Mouse (Mus musculus): ENCODE measurements around the gene Cd38.
A peak's percentile ranks its signal among the peaks of the same experiment; 100 is the strongest.

The Cd38 gene

DNA sequence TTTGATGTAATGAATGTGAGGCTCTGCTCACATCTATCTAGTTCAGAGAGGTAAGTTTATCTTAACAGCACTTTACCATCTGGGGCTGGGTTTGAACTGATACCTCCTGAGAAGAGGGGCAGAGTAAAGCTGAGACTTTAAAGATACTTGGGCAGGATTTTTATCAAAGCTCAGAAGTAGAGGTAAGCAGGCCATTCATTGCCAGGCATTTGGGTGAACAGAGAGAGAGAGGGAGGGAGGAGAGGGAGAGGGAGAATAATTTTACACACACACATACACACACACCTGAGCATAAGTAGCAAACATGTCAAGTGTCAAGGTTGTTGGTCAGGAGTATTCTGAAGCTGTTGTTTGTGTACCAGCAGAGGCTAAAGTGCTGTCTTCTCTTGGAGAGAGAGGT is at the start of gene Cd38:
Gene Cd38 (plus strand): TSS at position 301 of the 400 bp plus-strand sequence.
- DNase-seq (ENCODE audit: low spot score in 2 of 2): no peak

DNA sequence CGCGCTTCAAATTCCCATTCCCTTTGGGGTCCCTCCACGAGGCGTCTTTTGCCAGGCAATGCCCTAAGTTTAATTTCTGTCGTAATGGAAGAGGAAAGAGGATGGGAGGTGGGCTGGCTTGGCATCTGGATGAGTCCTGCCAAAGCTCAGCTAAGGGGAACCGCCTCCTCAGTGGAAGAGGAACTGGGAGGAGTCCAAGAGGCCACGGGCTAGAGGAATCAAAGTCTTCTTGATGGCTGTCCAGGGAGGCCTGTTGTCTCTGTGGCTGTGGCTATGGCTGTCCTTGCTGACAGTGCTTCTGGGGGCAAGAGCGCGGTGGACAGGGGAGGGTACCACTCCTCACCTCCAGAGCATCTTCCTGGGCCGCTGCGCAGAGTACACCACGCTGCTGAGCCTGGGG is 49.7 kb upstream of the Cd38 start, which contains the start of gene Bst1:
Gene Bst1 (plus strand): TSS at position 191 of the 400 bp plus-strand sequence.
- DNase-seq (ENCODE audit: low spot score in 2 of 2): no peak

DNA sequence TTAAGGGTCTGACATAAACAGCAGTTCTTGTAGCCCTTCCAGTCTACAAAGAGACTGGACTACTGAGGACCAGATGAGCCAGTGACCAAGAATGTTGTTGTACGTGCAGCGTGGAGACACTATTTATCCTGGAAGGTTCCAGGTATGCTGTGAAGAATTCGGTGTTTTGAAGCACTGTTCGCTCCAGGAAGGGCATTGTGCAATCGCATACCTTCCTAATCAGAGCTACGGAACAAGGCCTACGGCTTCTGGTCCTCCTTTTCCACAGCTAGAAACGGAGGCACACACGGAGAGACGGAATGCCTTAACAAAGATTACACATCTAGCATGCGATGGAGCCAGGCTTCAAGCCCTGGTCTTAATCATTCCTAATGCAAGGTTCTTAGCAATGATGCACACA is 47.6 kb upstream of the Cd38 start:
- no peak for DNase-seq (ENCODE audit: low spot score in 2 of 2)

DNA sequence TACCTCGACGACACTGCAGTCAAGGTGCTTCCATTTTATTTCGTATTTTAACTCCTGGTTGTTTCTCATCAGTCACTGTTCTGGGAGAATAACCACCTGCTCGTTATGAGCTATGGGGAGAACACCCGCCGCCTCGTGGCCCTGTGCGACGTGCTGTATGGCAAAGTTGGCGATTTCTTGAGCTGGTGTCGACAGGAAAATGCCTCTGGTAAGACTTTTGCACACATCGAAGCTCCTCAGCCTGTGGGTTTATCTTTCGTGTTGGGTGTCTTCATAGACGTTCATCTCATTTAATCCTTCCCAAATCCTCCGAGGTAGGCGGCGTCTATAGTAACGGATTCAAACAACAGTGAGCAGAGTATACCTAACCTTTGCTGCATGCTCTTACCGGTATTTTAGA is 46.8 kb upstream of the Cd38 start, which contains the start of gene Fbxl5:
Gene Fbxl5 (minus strand): TSS at position 101 of the 400 bp plus-strand sequence.
- DNase-seq (ENCODE audit: low spot score in 2 of 2): no peak

DNA sequence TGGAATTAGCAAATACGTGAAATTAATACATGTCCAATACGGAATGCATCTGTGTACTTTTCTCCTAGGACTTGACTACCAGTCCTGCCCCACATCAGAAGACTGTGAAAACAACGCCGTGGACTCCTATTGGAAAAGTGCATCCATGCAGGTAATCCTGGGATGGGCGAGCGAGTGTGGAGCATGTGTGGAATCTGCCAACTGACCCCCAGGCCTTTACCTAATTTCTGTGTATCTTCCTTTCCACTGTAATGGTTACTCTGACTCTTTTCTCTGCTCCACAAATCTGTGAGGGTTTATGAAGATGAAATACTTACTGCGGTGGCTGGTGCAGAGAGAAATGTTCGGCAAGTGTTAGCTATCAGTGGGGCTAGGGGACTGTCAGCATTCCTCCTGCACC is 46.2 kb upstream of the Cd38 start:
- no peak for DNase-seq (ENCODE audit: low spot score in 2 of 2)

DNA sequence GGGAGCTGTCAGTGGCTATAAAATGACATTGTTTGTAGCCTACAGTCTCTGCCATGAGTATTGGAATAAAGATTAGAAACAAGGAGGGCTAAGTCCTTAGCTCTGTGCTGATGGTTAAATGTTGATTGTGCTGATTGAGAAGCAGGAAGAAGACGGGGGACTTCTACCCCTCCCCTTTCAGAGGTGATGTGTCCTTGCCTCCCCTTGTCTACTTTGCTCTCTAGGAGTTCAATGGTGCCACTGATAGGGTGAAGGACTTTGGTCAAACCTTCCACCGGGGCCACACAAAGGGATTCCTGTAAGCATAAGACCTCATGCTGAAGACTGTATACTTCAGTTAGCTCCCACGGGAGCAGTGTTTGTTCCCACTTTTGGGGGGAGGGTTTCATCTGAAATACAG is 45.5 kb upstream of the Cd38 start:
- no peak for DNase-seq (ENCODE audit: low spot score in 2 of 2)

DNA sequence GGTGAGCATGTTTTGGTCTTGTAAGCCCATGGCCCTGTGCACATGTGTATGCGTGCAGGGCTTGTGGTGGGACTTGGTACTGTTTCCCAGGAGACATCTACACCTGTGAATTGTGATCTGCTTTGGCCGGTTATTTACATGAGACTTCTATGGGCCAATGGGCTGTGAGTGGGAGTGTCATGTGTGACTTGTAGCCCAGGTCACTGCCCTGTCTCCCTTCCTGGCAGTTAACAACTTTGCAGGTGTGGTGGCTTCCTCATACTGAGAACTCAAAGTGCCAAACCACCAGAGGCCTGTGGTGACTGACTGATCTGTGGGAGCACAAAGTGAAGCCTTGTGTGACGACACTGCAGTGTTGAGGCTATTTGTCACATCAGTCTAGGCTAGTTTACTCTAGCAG is 43.8 kb upstream of the Cd38 start:
- DNase-seq (ENCODE audit: low spot score in 2 of 2): no peak

DNA sequence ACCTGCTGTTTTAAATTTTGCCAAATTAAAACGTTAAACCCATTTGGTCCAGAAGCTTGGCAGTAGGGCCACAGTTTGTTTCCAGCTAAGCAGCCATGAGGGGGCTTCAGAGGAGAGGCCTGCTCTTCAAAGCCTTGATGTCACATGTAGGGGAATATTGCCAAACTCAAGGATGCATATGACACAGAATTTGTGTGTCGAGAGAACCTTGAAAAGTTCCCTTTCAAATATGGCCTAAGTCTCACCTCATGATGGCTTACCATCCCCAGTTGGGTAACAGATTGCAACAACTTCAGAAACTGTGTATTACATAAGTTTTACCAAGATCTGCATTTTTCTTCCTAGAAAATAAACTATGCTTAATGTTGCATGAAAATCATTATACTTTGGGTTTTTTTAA is 41.5 kb upstream of the Cd38 start:
- DNase-seq (ENCODE audit: low spot score in 2 of 2): no peak

DNA sequence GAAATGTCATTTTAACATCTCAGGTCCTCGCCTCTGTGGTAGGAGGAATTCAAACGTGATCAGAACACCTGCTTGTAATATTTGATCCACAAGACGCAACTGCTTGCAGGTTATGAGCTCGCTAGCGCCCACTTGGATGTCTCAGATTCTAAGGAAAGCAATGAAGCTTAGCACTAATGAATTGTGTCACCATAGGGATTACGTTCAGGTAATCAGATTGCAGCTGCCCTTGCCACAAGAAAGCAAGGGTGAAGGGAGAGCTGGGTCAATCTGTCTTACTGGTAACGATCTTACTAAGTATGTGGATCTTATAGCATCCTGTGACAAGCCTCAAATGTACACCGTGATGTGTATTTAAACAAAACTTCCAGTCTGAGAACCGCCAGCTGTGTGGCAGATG is 41.0 kb upstream of the Cd38 start:
- no peak for DNase-seq (ENCODE audit: low spot score in 2 of 2)

DNA sequence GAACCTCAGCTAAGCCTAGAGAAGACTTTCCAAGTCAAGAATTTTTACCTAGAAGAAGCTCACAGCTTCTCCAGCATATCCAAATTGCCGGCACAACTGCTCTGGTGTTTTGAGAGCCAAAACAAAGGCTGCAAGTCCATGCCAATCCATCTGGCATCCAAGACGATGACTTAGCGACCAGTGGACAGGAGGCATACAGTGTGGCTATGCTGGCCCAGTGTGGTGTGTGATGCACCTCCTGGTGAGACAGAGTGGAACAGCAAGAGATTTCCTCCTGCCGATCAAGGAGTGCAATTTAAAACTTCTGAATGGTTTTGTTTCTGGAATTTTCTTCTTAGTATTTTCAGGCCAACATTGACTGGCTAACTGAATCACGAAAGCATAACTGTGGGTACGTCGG is 31.8 kb upstream of the Cd38 start:
- no peak for DNase-seq (ENCODE audit: low spot score in 2 of 2)

DNA sequence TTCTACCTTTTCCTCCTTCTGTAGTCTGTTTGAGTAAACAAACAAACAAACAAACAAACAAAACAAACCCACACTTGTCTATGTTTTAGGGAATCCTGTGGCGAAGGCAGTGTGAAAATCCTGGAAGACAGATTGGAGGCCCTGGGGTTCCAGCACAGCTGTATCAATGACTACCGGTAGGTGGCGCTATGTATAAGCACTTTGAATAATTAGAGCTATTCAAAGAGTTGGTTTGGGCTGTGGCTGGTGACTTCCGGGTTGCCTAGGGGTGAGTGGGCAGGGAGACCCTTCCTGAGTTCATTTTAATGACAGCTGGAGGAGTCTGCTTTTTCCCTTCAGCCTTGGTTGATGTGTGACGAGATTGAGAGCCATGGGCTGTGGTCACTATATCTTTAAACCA is 31.0 kb upstream of the Cd38 start:
- DNase-seq (ENCODE audit: low spot score in 2 of 2): peak in 1 of 2 experiments; percentile 20

DNA sequence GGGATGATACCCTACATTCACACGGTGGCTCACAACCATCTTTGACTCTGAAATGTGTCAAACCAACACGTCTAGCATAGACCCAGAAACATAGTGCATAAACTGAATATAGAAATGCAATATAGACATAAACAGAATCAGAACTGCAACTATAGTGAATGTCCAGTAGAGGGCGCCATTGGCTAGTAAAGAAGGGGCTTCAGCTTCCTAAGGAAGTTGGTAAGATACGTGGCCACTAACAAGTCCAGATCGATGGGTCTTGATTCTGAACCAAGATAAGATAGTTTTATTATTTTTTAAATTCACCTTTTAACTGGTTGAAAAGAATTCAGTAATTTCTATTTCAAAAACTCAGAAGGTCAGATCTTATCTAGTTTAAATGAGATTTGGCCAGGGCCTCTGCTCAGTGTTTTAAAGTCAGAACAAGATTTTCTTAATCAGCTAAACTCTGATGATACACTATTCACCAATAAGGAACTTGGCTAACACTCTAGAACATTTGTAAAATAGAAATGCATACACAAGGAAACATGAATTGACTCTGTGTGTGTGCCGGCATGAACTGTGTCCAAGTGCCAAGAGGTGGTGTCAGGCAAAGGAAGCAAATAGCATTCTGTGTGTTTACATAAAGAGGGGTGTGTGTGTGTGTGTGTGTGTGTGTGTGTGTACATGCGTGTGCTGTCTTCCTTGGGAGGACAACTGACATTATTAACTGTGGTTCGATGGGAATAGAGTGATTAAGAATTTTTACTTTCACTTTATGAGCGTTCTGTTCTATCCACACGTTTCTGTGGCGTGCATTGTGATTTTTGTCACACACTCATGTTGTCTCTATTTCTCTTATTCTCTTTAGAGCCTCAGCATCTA is 27.0 kb upstream of the Cd38 start:
- peak in 1 of 2 experiments; percentile 31 for DNase-seq (ENCODE audit: low spot score in 2 of 2)

DNA sequence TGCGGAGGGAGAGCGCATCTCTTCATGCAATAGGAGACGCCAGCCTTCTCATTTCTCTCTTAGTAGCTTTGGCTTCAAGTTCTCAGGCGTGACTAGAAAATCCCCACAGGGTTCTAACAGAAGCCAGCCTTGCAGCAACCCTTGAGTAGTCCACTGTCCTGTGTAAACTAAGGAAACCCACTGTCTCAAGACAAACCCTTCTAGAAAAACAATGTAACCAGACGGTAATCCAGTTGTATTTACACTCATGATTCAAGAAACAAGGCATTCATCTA is 26.4 kb upstream of the Cd38 start:
- no peak for DNase-seq (ENCODE audit: low spot score in 2 of 2)

DNA sequence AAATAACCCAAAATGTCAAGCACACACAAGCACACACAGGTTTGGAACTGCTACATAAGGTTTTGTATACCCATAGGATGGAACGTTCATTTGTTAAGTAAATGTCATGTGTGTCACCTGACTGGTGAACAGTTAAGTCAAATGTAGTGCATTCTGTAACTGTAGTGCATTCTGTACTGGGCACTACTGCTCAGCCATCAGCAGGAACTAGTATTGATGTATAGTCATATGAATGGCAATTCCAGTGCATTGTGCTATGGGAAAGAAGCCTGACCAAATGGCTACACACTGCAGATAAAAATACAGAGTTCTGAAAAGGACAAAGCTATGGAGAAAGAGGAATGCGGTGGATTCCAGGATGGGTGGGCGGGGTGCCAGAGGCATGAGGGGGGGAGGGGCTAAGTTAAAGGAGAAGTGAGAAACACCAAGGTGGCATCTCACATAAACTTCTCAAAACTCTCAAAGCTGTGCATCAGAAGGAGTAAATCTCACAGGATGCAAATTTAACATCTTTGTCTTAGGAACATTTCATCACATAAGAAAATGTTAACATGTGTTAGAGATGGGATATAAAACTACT is 25.7 kb upstream of the Cd38 start:
- no peak for DNase-seq (ENCODE audit: low spot score in 2 of 2)

DNA sequence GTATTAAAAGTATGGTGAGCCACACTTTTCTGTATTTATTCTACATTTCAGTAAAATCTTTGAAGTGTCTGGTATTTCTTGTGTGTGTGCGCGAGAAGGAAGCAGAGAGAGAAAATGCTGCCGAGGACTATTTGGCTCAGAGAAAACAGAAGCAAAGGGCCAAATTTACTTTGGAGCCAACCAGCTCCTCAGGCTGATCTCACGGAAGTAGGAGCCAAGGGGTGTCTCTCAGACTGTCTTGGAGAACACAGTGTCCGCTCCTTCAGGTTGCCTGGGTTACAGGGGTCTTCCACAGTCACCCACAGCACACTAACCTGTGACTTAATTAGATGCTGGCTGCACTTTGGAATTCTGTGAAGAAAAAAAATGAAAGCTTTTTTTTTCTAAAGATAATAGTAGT is 23.3 kb upstream of the Cd38 start:
- no peak for DNase-seq (ENCODE audit: low spot score in 2 of 2)

DNA sequence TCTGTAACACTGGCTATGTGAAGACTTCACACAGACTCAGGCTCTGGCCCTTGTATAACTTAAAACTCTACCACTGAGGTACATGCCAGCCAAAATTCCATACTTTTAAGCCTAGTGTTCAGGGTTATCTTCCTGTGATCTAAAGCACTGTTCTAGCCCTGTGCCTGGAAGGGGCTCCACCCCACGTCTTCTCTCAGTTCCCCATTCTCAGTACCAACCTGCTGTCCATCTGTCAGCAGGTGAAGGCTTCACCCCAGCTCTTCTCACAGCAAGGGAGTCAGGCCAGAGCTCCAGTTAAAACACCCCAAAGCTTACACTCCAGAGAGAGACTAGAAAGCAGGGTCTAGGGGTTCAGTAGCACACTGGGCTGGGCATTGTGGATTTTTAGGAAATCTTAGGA is 22.7 kb upstream of the Cd38 start:
- no peak for DNase-seq (ENCODE audit: low spot score in 2 of 2)

DNA sequence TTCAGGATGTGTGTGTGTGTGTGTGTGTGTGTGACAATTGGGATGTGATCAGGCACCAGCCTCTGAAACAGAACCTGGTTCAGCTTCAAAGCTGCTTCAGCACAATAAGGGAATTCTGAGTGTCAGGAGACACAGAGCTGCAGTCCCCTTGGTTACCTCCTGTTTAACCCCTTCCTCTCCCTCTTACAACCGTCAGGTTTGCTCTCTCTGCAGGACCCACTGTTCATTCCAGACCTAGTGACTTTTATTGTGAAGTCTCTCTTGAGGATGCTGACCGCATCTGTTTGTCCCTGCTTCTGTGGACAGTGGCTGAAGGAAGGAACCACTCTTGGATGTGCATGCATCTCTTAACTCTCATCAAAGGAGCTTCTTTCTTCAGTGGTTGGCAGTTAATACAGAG is 22.1 kb upstream of the Cd38 start:
- no peak for DNase-seq (ENCODE audit: low spot score in 2 of 2)

DNA sequence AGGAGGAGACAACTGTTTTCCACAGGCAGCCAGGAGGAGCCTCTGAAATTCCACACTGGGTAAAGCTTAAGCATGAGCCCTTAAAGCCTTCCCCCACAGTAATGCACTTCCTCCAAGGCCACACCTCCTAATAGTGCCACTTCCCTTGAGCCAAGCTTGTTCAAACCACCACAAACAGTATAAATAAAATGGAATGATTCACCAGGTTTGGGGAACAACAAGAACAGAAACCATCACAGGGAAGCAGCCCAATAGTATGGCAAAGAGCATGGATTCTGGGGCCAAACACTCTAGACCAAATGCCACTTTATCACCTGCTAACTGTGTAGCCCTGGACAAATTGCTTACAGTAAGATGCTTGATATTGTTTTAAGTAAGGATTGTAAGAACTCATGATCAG is 20.8 kb upstream of the Cd38 start:
- DNase-seq (ENCODE audit: low spot score in 2 of 2): no peak

DNA sequence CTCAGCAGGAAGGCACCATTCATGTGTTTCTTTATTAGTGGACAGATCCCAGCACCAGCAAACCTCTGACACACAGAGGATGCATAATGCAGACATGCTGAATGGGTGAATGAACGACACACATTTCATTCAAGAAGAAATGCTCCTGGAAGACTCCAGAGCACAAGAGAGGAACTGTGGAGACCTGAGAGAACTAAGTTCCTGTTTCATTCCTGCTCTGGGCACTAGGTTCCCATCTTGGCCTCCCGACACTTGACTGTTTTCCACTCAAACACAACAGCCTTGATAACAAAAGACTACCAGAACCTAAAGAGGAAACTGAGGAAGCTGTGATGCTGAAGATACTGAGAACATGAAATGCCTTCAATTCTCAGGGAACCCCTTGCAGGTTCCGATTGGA is 20.1 kb upstream of the Cd38 start:
- DNase-seq (ENCODE audit: low spot score in 2 of 2): no peak

DNA sequence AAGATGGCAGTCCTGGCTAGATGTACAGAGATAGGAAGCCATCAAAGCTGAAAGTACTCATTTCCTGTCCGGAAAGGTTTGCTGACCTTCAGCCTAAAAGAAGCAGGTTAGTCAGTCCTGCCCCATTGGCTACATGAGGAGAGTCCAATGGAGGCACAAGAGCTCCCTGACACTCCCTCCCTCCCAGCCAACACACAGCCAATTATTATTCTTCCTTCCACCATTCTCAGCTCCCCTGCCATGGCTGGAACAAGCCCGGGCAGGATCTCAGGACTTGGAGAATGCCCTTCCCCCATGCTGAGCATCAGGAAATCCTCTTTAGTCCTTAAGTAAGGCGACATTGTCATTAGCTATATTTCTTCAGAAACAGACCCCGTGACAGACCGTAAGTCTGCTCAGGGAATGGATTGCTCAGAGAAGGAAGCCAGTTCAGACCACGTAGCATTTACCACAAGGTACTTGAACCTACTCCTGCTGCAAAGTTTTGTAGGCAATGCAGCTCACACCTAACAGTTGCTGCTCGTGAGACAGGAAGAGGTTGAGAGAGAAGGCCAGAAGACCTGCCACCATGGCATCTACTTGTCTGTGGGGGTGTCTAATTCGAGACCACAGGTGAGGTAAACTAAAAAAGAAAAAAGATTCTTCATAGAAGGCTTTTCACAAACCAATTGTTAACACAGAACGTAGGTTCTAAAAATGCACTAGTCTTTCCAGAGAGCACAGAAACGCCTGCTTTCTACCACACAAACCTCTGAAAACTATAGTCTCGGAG is 15.1 kb upstream of the Cd38 start:
- DNase-seq (ENCODE audit: low spot score in 2 of 2): no peak

DNA sequence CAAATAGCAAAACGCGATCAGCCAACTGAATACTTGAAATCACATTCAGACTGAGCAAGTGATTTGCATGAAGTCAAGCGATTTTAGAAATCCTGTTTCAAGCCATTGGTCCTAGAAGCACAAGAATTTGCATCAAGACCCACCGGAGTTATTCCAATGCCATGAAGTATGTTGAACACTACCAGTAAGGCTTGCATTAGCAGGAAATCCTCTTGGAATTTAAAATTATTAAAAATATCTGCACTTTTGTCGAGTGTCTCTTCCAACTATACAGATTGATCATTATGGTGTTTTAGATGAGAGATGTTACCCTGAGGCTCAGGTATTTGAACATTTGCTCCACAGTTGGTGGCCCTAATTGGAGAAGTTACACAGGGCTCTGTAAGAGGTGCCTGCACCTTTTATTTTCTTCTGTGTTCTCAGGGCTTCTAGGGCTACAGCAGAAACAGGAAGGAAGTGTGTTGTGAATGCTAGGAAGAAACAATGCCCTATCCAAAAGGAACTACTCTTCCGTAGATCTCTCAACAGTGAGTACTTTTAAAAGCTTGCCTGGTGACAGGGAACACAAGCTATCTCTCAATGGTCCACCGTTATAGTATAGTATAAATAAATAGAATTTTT is 14.4 kb upstream of the Cd38 start:
- no peak for DNase-seq (ENCODE audit: low spot score in 2 of 2)

DNA sequence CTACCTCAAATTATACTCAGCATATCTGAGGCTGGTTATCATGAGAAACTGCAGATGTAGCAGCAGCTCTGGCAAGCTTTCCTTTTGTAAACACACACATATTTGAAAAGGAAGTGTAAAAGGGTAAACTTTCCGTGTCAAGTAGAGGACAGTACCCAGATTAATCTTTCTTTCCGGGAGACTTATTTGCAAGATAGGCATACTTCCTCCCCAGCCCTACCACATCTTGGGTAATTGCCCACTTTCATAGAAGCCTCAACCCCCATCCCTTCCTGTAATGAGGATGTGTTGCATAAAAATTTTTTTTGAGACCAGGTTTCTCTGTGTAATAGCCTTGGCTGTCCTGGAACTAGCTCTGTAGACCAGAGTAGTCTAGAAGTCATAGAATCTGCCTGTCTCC is 12.6 kb upstream of the Cd38 start:
- no peak for DNase-seq (ENCODE audit: low spot score in 2 of 2)

DNA sequence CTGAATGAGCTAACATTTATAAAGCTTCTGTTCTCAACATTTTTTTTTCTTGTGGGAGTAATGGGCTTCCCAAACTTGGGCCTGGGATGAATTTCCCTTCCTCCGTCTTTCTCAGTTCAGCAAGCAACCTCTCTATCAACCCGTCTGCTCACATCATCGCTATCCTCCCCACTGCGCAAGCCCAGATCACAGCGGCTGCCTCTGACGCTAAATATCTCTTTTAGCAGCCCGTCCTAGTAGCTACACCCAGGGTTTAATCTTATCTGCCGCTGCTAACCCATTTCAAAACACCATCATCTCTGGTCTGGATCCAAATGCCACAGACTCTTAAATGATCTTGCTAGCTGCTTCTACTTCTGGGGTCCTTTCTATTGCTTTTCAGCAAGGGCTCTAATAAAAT is 8.7 kb upstream of the Cd38 start:
- no peak for DNase-seq (ENCODE audit: low spot score in 2 of 2)

All from frontal cortex, postnatal 14 days (tissue).